Mouse (Mus musculus) midbrain, embryonic 13.5 days (tissue): ENCODE results near the gene Tctn1. TPM values are rescaled to one million over a fixed set of nuclear protein-coding genes. Genes with fewer than 3 reads are reported as not detected.
A peak's percentile ranks its signal among the peaks of the same experiment; 100 is the strongest.

ENCODE experiments used
- ATAC-seq: fragments of 200-750 bp; cut with Nextera tagmentation; 2 replicates; pipeline ENCODE4 v1.8.0; 2017; ENCODE audit warnings: mild to moderate bottlenecking, moderate TSS enrichment, moderate library complexity
- H3K27ac ChIP-seq: fragments of 300-500 bp; sonication (generic); 2 replicates; pipeline ENCODE4 v1.5.1; 2015; ENCODE audit warnings: inconsistent platforms, mild to moderate bottlenecking, moderate library complexity
- H3K27me3 ChIP-seq: fragments of 300-500 bp; sonication (generic); 2 replicates; pipeline ENCODE4 v1.6.1; 2015; ENCODE audit warnings: mild to moderate bottlenecking, inconsistent platforms
- H3K36me3 ChIP-seq: fragments of 300-500 bp; sonication (generic); 2 replicates; pipeline ENCODE4 v1.6.1; 2015; ENCODE audit warnings: mild to moderate bottlenecking, inconsistent platforms
- H3K4me1 ChIP-seq: fragments of 300-500 bp; sonication (generic); replicated peaks from 2 replicates; pipeline ENCODE4 v1.6.1; 2015; ENCODE audit warnings: inconsistent platforms
- H3K4me2 ChIP-seq: fragments of 300-500 bp; sonication (generic); replicated peaks from 2 replicates; pipeline ENCODE4 v1.6.1; 2015; ENCODE audit warnings: moderate library complexity, mild to moderate bottlenecking, inconsistent platforms
- H3K4me3 ChIP-seq: fragments of 300-500 bp; sonication (generic); replicated peaks from 2 replicates; pipeline ENCODE4 v1.5.1; 2015; ENCODE audit warnings: mild to moderate bottlenecking, inconsistent platforms
- H3K9ac ChIP-seq: fragments of 300-500 bp; sonication (generic); replicated peaks from 2 replicates; pipeline ENCODE4 v1.6.1; 2015; ENCODE audit warnings: mild to moderate bottlenecking, inconsistent platforms
- H3K9me3 ChIP-seq: fragments of 300-500 bp; sonication (generic); 2 replicates; pipeline ENCODE4 v1.6.1; 2016; ENCODE audit warnings: mild to moderate bottlenecking, inconsistent platforms
- WGBS: fragments of 180-500 bp; shearing (Covaris S2); methylation state at CpG from one replicate; pipeline ENCODE4 v1.1.7; 2015; 5-methylcytosine and 5-hydroxymethylcytosine counted together
- polyA plus RNA-seq: library from polyadenylated mRNA; unstranded; fragments of >200 nt; fragmentation: Nextera tagmentation; extraction: Ambion mirVana; gene quantifications from 2 replicates; pipeline ENCODE4 v1.2.1, GENCODE M21; 2015

The Tctn1 gene
- polyA plus RNA-seq, 1 experiment from 2014 or later: 6.4 TPM

GRCm38 (mm10) chr5:122295113-122295935, 31.1 kb upstream of the Tctn1 start:
- Histone ChIP-seq H3K4me2 (no peak overlapping the region), H3K27me3 (no peaks in the 10 kb centered on the region), H3K27ac (peak overlapping the region; percentile 51), H3K9ac (no peak overlapping the region), H3K4me3 (no peak overlapping the region), H3K9me3 (no peaks in the 10 kb centered on the region), H3K36me3 (no peaks in the 10 kb centered on the region), H3K4me1 (peaks cover 49% of the 10 kb centered on the region)
- 76% methylated on average over 14 of the region's 14 CpGs for WGBS
- no peak for ATAC-seq

GRCm38 (mm10) chr5:122294219-122294735, 30.0 kb upstream of the Tctn1 start:
- no peak for ATAC-seq
- peaks cover 49% of the 10 kb centered on the region for H3K4me1 ChIP-seq
- H3K27me3 ChIP-seq: no peaks in the 10 kb centered on the region
- WGBS: 38% methylated on average over 3 of the region's 3 CpGs
- 0 out of 2 replicates have a peak overlapping the region, but pooled peaks have one; percentile 0 for H3K9ac ChIP-seq
- no peak overlapping the region for H3K4me2 ChIP-seq
- H3K9me3 ChIP-seq: no peaks in the 10 kb centered on the region
- H3K27ac ChIP-seq: peak overlapping the region; percentile 51
- H3K36me3 ChIP-seq: 0 out of 2 replicates have a peak, but pooled peaks cover under 1% of the 10 kb centered on the region
- no peak overlapping the region for H3K4me3 ChIP-seq

GRCm38 (mm10) chr5:122293131-122293530, 28.9 kb upstream of the Tctn1 start:
- ATAC-seq: no peak
- no peak overlapping the region for H3K4me2 ChIP-seq
- H3K4me1 ChIP-seq: peaks cover 49% of the 10 kb centered on the region
- H3K4me3 ChIP-seq: no peak overlapping the region
- peaks cover 9% of the 10 kb centered on the region; the same call in 1 of the 2 replicates for H3K36me3 ChIP-seq
- H3K27me3 ChIP-seq: no peaks in the 10 kb centered on the region
- no peaks in the 10 kb centered on the region for H3K9me3 ChIP-seq
- WGBS: 84% methylated on average over 6 of the region's 6 CpGs
- H3K27ac ChIP-seq: no peak overlapping the region
- no peak overlapping the region for H3K9ac ChIP-seq

GRCm38 (mm10) chr5:122291553-122292339, 27.5 kb upstream of the Tctn1 start:
- Histone ChIP-seq H3K4me1 (peaks cover 56% of the 10 kb centered on the region), H3K27ac (no peak overlapping the region)

GRCm38 (mm10) chr5:122291149-122291548, 26.9 kb upstream of the Tctn1 start:
- Histone ChIP-seq H3K27me3 (no peaks in the 10 kb centered on the region), H3K4me2 (no peak overlapping the region), H3K9ac (no peak overlapping the region), H3K4me1 (peaks cover 62% of the 10 kb centered on the region), H3K9me3 (no peaks in the 10 kb centered on the region), H3K36me3 (peaks cover 21% of the 10 kb centered on the region), H3K27ac (no peak overlapping the region), H3K4me3 (no peak overlapping the region)
- ATAC-seq: no peak
- 67% methylated on average over 6 of the region's 6 CpGs for WGBS

More at GRCm38 (mm10) chr5:122291553-122292339, 27.5 kb upstream of the Tctn1 start:
- Histone ChIP-seq H3K27me3 (no peaks in the 10 kb centered on the region), H3K4me2 (no peak overlapping the region), H3K36me3 (peaks cover 21% of the 10 kb centered on the region), H3K9ac (0 out of 2 replicates have a peak overlapping the region, but pooled peaks have one; percentile 4), H3K4me3 (no peak overlapping the region), H3K9me3 (no peaks in the 10 kb centered on the region)
- 76% methylated on average over 17 of the region's 17 CpGs for WGBS
- ATAC-seq: no peak

- H3K9me3 ChIP-seq: no peaks in the 10 kb centered on the region
- H3K4me2 ChIP-seq: no peak overlapping the region
- WGBS: 90% methylated on average over 4 of the region's 4 CpGs
- H3K36me3 ChIP-seq: peaks cover 21% of the 10 kb centered on the region
- no peak overlapping the region for H3K9ac ChIP-seq
- H3K27me3 ChIP-seq: no peaks in the 10 kb centered on the region
- H3K4me1 ChIP-seq: peaks cover 51% of the 10 kb centered on the region
- no peak overlapping the region for H3K4me3 ChIP-seq
- H3K27ac ChIP-seq: no peak overlapping the region
- ATAC-seq: no peak
Observed at GRCm38 (mm10) chr5:122288147-122288811, 24.0 kb upstream of the Tctn1 start.

GRCm38 (mm10) chr5:122287026-122287425, 22.8 kb upstream of the Tctn1 start:
- H3K9me3 ChIP-seq: no peaks in the 10 kb centered on the region
- no peak for ATAC-seq

GRCm38 (mm10) chr5:122286191-122286590, 21.9 kb upstream of the Tctn1 start:
- H3K4me3 ChIP-seq: peak overlapping the region; percentile 95; the same call in 1 of the 2 replicates

More at GRCm38 (mm10) chr5:122287026-122287425, 22.8 kb upstream of the Tctn1 start:
- no peak overlapping the region for H3K27ac ChIP-seq
- no peaks in the 10 kb centered on the region for H3K27me3 ChIP-seq
- no peak overlapping the region for H3K9ac ChIP-seq
- H3K4me1 ChIP-seq: peaks cover 39% of the 10 kb centered on the region
- no peak overlapping the region for H3K4me2 ChIP-seq
- peaks cover 21% of the 10 kb centered on the region for H3K36me3 ChIP-seq
- H3K4me3 ChIP-seq: no peak overlapping the region
- 96% methylated on average over 4 of the region's 4 CpGs for WGBS

GRCm38 (mm10) chr5:122285767-122286150, 21.5 kb upstream of the Tctn1 start:
- peaks cover 21% of the 10 kb centered on the region for H3K36me3 ChIP-seq
- ATAC-seq: no peak
- peak overlapping the region; percentile 99 for H3K4me2 ChIP-seq
- H3K27me3 ChIP-seq: no peaks in the 10 kb centered on the region
- no peak overlapping the region for H3K27ac ChIP-seq
- peak overlapping the region; percentile 90 for H3K9ac ChIP-seq
- H3K9me3 ChIP-seq: no peaks in the 10 kb centered on the region
- 64% methylated on average over 7 of the region's 7 CpGs for WGBS
- peaks cover 27% of the 10 kb centered on the region for H3K4me1 ChIP-seq
- H3K4me3 ChIP-seq: peak overlapping the region; percentile 95

More at GRCm38 (mm10) chr5:122286191-122286590, 21.9 kb upstream of the Tctn1 start:
- H3K27ac ChIP-seq: no peak overlapping the region
- H3K27me3 ChIP-seq: no peaks in the 10 kb centered on the region
- peaks cover 21% of the 10 kb centered on the region for H3K36me3 ChIP-seq
- peak overlapping the region; percentile 99 for H3K4me2 ChIP-seq
- peak overlapping the region; percentile 90; the same call in 1 of the 2 replicates for H3K9ac ChIP-seq
- peaks cover 30% of the 10 kb centered on the region for H3K4me1 ChIP-seq
- 89% methylated on average over 10 of the region's 10 CpGs for WGBS
- no peak for ATAC-seq
- H3K9me3 ChIP-seq: no peaks in the 10 kb centered on the region

- peak overlapping the region; percentile 95 for H3K4me3 ChIP-seq
- peak overlapping the region; percentile 99 for H3K4me2 ChIP-seq
- peak overlapping the region; percentile 90 for H3K9ac ChIP-seq
- 1% methylated on average over 34 of the region's 34 CpGs for WGBS
- H3K27me3 ChIP-seq: no peaks in the 10 kb centered on the region
- H3K9me3 ChIP-seq: no peaks in the 10 kb centered on the region
- peak overlapping the region; percentile 92 for H3K27ac ChIP-seq
- peak; percentile 40 for ATAC-seq
- peaks cover 21% of the 10 kb centered on the region for H3K36me3 ChIP-seq
- H3K4me1 ChIP-seq: peaks cover 27% of the 10 kb centered on the region
Observed at GRCm38 (mm10) chr5:122285029-122285766, 20.9 kb upstream of the Tctn1 start.
